Mouse (Mus musculus): Measurements from ENCODE around the gene Ltb4r2.

DNA sequence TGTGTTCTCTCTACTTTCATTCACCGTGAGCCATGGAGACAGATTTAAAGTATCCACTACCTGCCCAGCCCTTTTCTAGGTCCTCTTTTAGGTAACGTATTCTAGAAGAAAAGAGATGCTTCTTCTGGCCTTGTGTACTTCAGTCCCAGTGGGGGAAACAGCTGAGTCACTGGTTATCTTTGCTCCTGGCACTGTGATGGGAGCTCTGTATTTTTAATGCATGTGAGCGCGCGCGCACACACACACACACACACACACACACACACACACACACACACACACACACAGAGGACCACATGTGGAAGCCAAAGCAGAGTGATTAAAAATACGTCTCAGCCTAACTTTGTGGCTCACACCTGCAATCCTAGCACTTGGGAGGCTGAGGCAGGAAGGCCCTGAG, 37.8 kb upstream of the Ltb4r2 start:
- no peak for TF ChIP-seq CTCF (IDR thresholded peaks at IDR 0.05; ENCODE audit: control insufficient read depth, insufficient read depth, insufficient replicate concordance, low read depth, low read length)
- no peak for TF ChIP-seq POLR2A (IDR thresholded peaks at IDR 0.05; ENCODE audit: control insufficient read depth, low read depth, low read length)
